ENCODE assay signal across 9 mouse cellular contexts in genomic region chr7:115824621-115825256, GRCm38 (mm10).
A peak's percentile ranks its signal among the peaks of the same experiment; 100 is the strongest.
DNase-seq lines count a peak whose midpoint lies in the region; ATAC-seq lines count a peak whose summit lies in the region.
"Had no signal": no experiment of that assay in that cellular context is flagged by ENCODE, and none has a peak within 500 bp of the region (broad histone marks: within the 10 kb centered on the region; RNA-seq: fewer than 3 reads in every experiment).

No protein-coding gene starts in this region.

- H3K9me3 ChIP-seq in lung, embryonic 16.5 days (ENCODE audit: control insufficient read depth, low read length): no peaks in the 10 kb centered on the region
- H3K9me3 ChIP-seq in stomach, embryonic 15.5 days: no peaks in the 10 kb centered on the region

- no peaks in the 10 kb centered on the region for H3K36me3 ChIP-seq in lung, embryonic 16.5 days (ENCODE audit: control insufficient read depth, insufficient read depth, low read length)
- H3K36me3 ChIP-seq in stomach, embryonic 15.5 days: no peaks in the 10 kb centered on the region

- H3K4me1 ChIP-seq in lung, embryonic 16.5 days (replicated peaks; ENCODE audit: control insufficient read depth, insufficient read depth, low read length): peaks cover 23% of the 10 kb centered on the region
- H3K4me1 ChIP-seq in stomach, embryonic 15.5 days: peaks cover 27% of the 10 kb centered on the region; the same call in 1 of the 2 replicates

- peak; percentile 60; the same call in 1 of the 2 replicates for ATAC-seq in lung, embryonic 16.5 days (ENCODE audit: low read depth)
- ATAC-seq in stomach, embryonic 15.5 days (ENCODE audit: insufficient read depth, low FRiP score, low read depth): peak; percentile 66; the same call in 1 of the 2 replicates

- no peak overlapping the region for H3K9ac ChIP-seq in lung, embryonic 16.5 days (ENCODE audit: low read length)
- no peak overlapping the region for H3K9ac ChIP-seq in stomach, embryonic 15.5 days

- H3K4me2 ChIP-seq in lung, embryonic 16.5 days (ENCODE audit: low read depth, low read length): peak overlapping the region; percentile 3; the same call in 1 of the 2 replicates
- H3K4me2 ChIP-seq in stomach, embryonic 15.5 days: no peak overlapping the region

- H3K4me3 ChIP-seq in lung, embryonic 16.5 days (ENCODE audit: low read length): no peak overlapping the region
- H3K4me3 ChIP-seq in stomach, embryonic 15.5 days (replicated peaks): no peak overlapping the region
- H3K4me3 ChIP-seq: myocyte had no signal

- WGBS in lung, embryonic 16.5 days: 31% methylated on average over 8 of the region's 8 CpGs
- WGBS in stomach, embryonic 15.5 days: 33% methylated on average over 8 of the region's 8 CpGs

- no peaks in the 10 kb centered on the region for H3K27me3 ChIP-seq in lung, embryonic 16.5 days (ENCODE audit: control insufficient read depth, insufficient read depth, low read depth, low read length)
- H3K27me3 ChIP-seq in stomach, embryonic 15.5 days (replicated peaks): no peaks in the 10 kb centered on the region

- H3K27ac ChIP-seq in lung, embryonic 16.5 days (ENCODE audit: low read length): peak overlapping the region; percentile 55
- H3K27ac ChIP-seq in stomach, embryonic 15.5 days: no peak overlapping the region

- DNase-seq in embryo, embryonic 10 days (ENCODE audit: low spot score): peak; percentile 63
- DNase-seq in embryo, embryonic 9.5 days (ENCODE audit: extremely low spot score): no peak
- no peak for DNase-seq in lung, postnatal 25 days (ENCODE audit: low spot score)
- peak; percentile 36 for DNase-seq in layer of hippocampus, adult 9-11 months
- no peak for DNase-seq in cerebellum, adult 11 months
- DNase-seq in cerebellum, postnatal 36 days: no peak

Comparison
In these comparisons a context has a peak if more than half of its experiments do, and no peak if none do; other contexts are left out.
1. DNase-seq: peak in embryo, embryonic 10 days (single experiment) and layer of hippocampus, adult 9-11 months (single experiment); none in embryo, embryonic 9.5 days (single experiment), lung, postnatal 25 days (single experiment), cerebellum, adult 11 months (single experiment) and cerebellum, postnatal 36 days (0 of 2).